Comparison of ENCODE assay signal across 15 mouse cellular contexts in the genomic region with DNA sequence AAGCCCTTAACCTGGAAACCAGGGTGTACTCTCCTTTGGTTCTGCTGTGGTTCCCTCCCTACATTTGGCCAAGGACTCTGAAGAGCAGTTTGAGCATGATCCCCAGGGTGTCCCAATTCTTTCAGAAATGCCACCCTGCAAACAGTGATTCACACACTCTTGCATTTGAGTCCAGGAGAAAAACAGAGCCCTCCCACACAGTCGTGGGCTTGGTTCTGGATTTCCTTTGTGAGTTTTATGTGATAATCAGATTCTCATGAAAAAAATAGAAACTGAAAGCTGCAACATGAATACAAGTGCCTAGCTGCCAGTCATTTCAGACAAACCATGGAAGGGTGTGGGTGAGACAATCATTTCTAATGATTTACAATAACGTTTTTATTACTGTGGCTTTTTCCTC.
DNase-seq lines count a peak whose midpoint lies in the region; ATAC-seq lines count a peak whose summit lies in the region.
"Had no signal": no experiment of that assay in that cellular context is flagged by ENCODE, and none has a peak within 500 bp of the region (broad histone marks: within the 10 kb centered on the region; RNA-seq: fewer than 3 reads in every experiment).

No protein-coding gene starts in this region.

- peak; percentile 39 for DNase-seq in layer of hippocampus, adult 9-11 months
- DNase-seq in layer of hippocampus, postnatal 25 days (ENCODE audit: extremely low spot score in 1 of 2, low spot score in 1 of 2), result no peak
- peak; percentile 4 for DNase-seq in 3T3-L1 (ENCODE audit: low read depth, low spot score)
- peak; percentile 29 for DNase-seq in CD4-positive helper T cell, adult 2 months (ENCODE audit: low read depth, low spot score)
- DNase-seq in gastrocnemius, postnatal 10 days, result no peak
- DNase-seq in kidney, adult 11 months, result no peak
- DNase-seq: adrenal gland, postnatal 10 days; cerebellum, adult 2 months; heart, postnatal 36 days; kidney, adult 2 months; kidney, postnatal 14 days; liver had no signal

- ATAC-seq in inflammation-experienced regulatory T-cells, adult 6 months, result peak; percentile 46
- ATAC-seq: forebrain, embryonic 15.5 days; hindbrain, embryonic 16.5 days had no signal

Comparison
In these comparisons a context has a peak if more than half of its experiments do, and no peak if none do; other contexts are left out.
1. DNase-seq: peak in layer of hippocampus, adult 9-11 months (single experiment), 3T3-L1 (single experiment) and CD4-positive helper T cell, adult 2 months (single experiment); none in layer of hippocampus, postnatal 25 days (0 of 2), gastrocnemius, postnatal 10 days (single experiment) and kidney, adult 11 months (single experiment).